Mouse (Mus musculus): ENCODE measurements around the gene Gnb2.

DNA sequence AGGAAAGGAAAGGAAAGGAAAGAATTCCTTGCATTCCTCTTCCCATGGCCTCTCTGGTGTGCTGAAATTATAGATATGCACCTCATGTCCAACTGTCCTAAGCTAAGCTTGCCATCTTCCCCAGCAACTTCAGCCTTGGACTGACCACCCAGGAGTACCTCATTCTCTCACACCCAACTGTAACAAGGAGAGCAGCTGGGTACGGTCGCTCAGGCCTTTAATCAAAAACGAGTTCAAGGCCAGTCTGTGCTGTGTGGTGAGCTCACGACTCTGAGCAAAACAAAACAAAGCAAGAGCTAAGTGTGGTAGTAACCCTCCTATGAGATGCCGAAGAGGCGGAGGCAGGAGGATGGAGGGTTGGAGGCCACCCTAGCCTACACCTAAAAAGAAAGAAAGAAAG, 7.7 kb upstream of the Gnb2 start:
- TF ChIP-seq CTCF (IDR thresholded peaks at IDR 0.05; ENCODE audit: extremely low read depth, insufficient read depth, insufficient read length, insufficient replicate concordance), result no peak
- no peak for TF ChIP-seq POLR2A (IDR thresholded peaks at IDR 0.05; ENCODE audit: low read depth, low read length)
